Mouse (Mus musculus): ENCODE data around the gene Rd3l.

The Rd3l gene

GRCm38 (mm10) chr12:111931411-111932025, 49.6 kb downstream of the Rd3l start:
- no peak for ATAC-seq (ENCODE audit: insufficient number of reproducible peaks, low FRiP score, low TSS enrichment)
